Mouse (Mus musculus) thymus, adult 2 months (tissue): Measurements from ENCODE around the gene Adgrf3.

Experiments used
- CTCF ChIP-seq: fragments of 200-500 bp; IDR thresholded peaks from 2 replicates; pipeline ENCODE4 v1.5.1; 2012; ENCODE audit warnings: mild to moderate bottlenecking, control low read depth, low read length, moderate library complexity, borderline replicate concordance; ENCODE audit not compliant: control insufficient read depth, poor library complexity, insufficient read depth; ENCODE audit errors: extremely low read depth
- POLR2A ChIP-seq: fragments of 200-500 bp; IDR thresholded peaks from 2 replicates; pipeline ENCODE4 v1.6.1; 2012; ENCODE audit warnings: mild to moderate bottlenecking, low read length, control low read depth, moderate library complexity; ENCODE audit not compliant: control insufficient read depth, poor library complexity, insufficient read depth; ENCODE audit errors: extremely low read depth

GRCm38 (mm10) chr5:30162339-30162738 is 43.2 kb downstream of the Adgrf3 start:
- no peak for TF ChIP-seq POLR2A
- no peak for TF ChIP-seq CTCF
